Mouse (Mus musculus) CH12.LX (cell line): ENCODE results near the gene Nhlrc3. TPM values are rescaled to one million over a fixed set of nuclear protein-coding genes. Genes with fewer than 3 reads are reported as not detected.
A peak's percentile ranks its signal among the peaks of the same experiment; 100 is the strongest.

Experiments
- DNase-seq: peaks from one replicate; pipeline ENCODE4 v3.0.0-alpha.2; 2013; ENCODE audit errors: extremely low read depth
- H3K27ac ChIP-seq: 2 replicates; pipeline ENCODE4 v1.5.1; 2012; ENCODE audit warnings: low read depth, mild to moderate bottlenecking, control low read depth, moderate library complexity; ENCODE audit not compliant: insufficient read depth
- H3K27me3 ChIP-seq: replicated peaks from 2 replicates; pipeline ENCODE3; 2012; ENCODE audit warnings: inconsistent platforms
- H3K36me3 ChIP-seq, 2 experiments: replicated peaks in 1 of 2; 2 replicates each; pipeline versions ENCODE3 to v1.6.1; 2012; ENCODE audit warnings: inconsistent platforms in 1 of 2, low read length in 1 of 2, mild to moderate bottlenecking in 1 of 2, mixed read lengths in 1 of 2, moderate library complexity in 1 of 2; ENCODE audit not compliant: control insufficient read depth in 1 of 2, insufficient read depth in 1 of 2
- H3K4me1 ChIP-seq, 2 experiments: 2 replicates each; pipeline ENCODE4 v1.6.1; 2012; ENCODE audit warnings: inconsistent platforms in 1 of 2, moderate library complexity in 1 of 2; ENCODE audit not compliant: insufficient read depth in 2 of 2, control insufficient read depth in 1 of 2
- H3K4me2 ChIP-seq: 2 replicates; pipeline ENCODE4 v1.6.1; 2012; ENCODE audit warnings: low read depth, mild to moderate bottlenecking, control low read depth; ENCODE audit not compliant: poor library complexity, insufficient read depth, severe bottlenecking
- H3K4me3 ChIP-seq, 3 experiments: fragments of 150-350 bp in 1 of 3; sonication (generic) in 1 of 3; replicated peaks in 1 of 3; 2 replicates each; pipeline versions ENCODE3 to v1.5.1; 2011 to 2012; ENCODE audit warnings: low read depth in 2 of 3, low read length in 2 of 3, mild to moderate bottlenecking in 2 of 3, moderate library complexity in 2 of 3, control low read depth in 1 of 3, improper control_type of control experiment in 1 of 3, inconsistent platforms in 1 of 3, mixed read lengths in 1 of 3; ENCODE audit not compliant: poor library complexity in 1 of 3
- H3K79me2 ChIP-seq: replicated peaks from 2 replicates; pipeline ENCODE4 v1.6.1; 2012; ENCODE audit warnings: mild to moderate bottlenecking, moderate library complexity; ENCODE audit not compliant: control insufficient read depth, poor library complexity, insufficient read depth, severe bottlenecking; ENCODE audit errors: extremely low read depth
- H3K9ac ChIP-seq: 2 replicates; pipeline ENCODE4 v1.6.1; 2012; ENCODE audit warnings: low read depth, mild to moderate bottlenecking, control low read depth, moderate library complexity; ENCODE audit not compliant: insufficient read depth
- H3K9me3 ChIP-seq: replicated peaks from 2 replicates; pipeline ENCODE3; 2012; ENCODE audit warnings: low read length, inconsistent platforms, mixed read lengths
- BHLHE40 ChIP-seq: IDR thresholded peaks from 2 replicates; pipeline ENCODE4 v1.6.1; 2011; ENCODE audit warnings: mild to moderate bottlenecking, low read depth, low read length, improper control_type of control experiment
- CTCF ChIP-seq, 2 experiments: IDR thresholded peaks in 1 of 2; conservative IDR thresholded peaks in 1 of 2; 2 replicates each; pipeline ENCODE4 v1.5.1; 2011 to 2012; ENCODE audit warnings: low read depth in 2 of 2, low read length in 2 of 2, improper control_type of control experiment in 1 of 2, inconsistent platforms in 1 of 2, mild to moderate bottlenecking in 1 of 2, moderate library complexity in 1 of 2
- ELF1 ChIP-seq: IDR thresholded peaks from 2 replicates; pipeline ENCODE4 v1.6.1; 2014; ENCODE audit warnings: low read depth, mild to moderate bottlenecking, inconsistent platforms, low read length, improper control_type of control experiment
- EP300 ChIP-seq: IDR thresholded peaks from 2 replicates; pipeline ENCODE4 v1.6.1; 2011; ENCODE audit warnings: low read length, improper control_type of control experiment
- GABPA ChIP-seq: IDR thresholded peaks from 2 replicates; pipeline ENCODE4 v1.6.1; 2012; ENCODE audit warnings: low read depth, low read length, improper control_type of control experiment, inconsistent platforms; ENCODE audit not compliant: insufficient replicate concordance
- IRF4 ChIP-seq: IDR thresholded peaks from 2 replicates; pipeline ENCODE4 v1.6.1; 2014; ENCODE audit warnings: low read depth, mild to moderate bottlenecking, inconsistent platforms, low read length, improper control_type of control experiment
- MAX ChIP-seq: IDR thresholded peaks from 2 replicates; pipeline ENCODE4 v1.6.1; 2011; ENCODE audit warnings: low read length, improper control_type of control experiment
- MAZ ChIP-seq: IDR thresholded peaks from 2 replicates; pipeline ENCODE4 v1.6.1; 2012; ENCODE audit warnings: low read depth, mild to moderate bottlenecking, inconsistent platforms, low read length, improper control_type of control experiment, moderate library complexity
- MXI1 ChIP-seq: IDR thresholded peaks from 2 replicates; pipeline ENCODE4 v1.6.1; 2011; ENCODE audit warnings: mild to moderate bottlenecking, low read depth, low read length, improper control_type of control experiment
- PAX5 ChIP-seq: IDR thresholded peaks from 2 replicates; pipeline ENCODE4 v1.6.1; 2012; ENCODE audit warnings: low read length, inconsistent platforms, mixed read lengths
- POLR2A ChIP-seq: IDR thresholded peaks from 2 replicates; pipeline ENCODE4 v1.6.1; 2011; ENCODE audit warnings: low read depth, mild to moderate bottlenecking, improper control_type of control experiment, low read length
- SMC3 ChIP-seq: IDR thresholded peaks from 2 replicates; pipeline ENCODE4 v1.6.1; 2011; ENCODE audit warnings: low read depth, low read length, improper control_type of control experiment
- TBP ChIP-seq: conservative IDR thresholded peaks from 2 replicates; pipeline ENCODE4 v1.6.1; 2011; ENCODE audit warnings: low read depth, low read length, improper control_type of control experiment
- UBTF ChIP-seq: IDR thresholded peaks from 2 replicates; pipeline ENCODE4 v1.6.1; 2012; ENCODE audit warnings: low read depth, mild to moderate bottlenecking, inconsistent platforms, low read length, improper control_type of control experiment, moderate library complexity
- ZC3H11A ChIP-seq: IDR thresholded peaks from 2 replicates; pipeline ENCODE4 v1.6.1; 2012; ENCODE audit warnings: low read depth, mild to moderate bottlenecking, inconsistent platforms, low read length, improper control_type of control experiment
- ZKSCAN1 ChIP-seq: IDR thresholded peaks from 2 replicates; pipeline ENCODE4 v1.6.1; 2012; ENCODE audit warnings: low read depth, inconsistent platforms, low read length, improper control_type of control experiment, borderline replicate concordance
- ZNF384 ChIP-seq: IDR thresholded peaks from 2 replicates; pipeline ENCODE4 v1.6.1; 2012; ENCODE audit warnings: low read depth, low read length, improper control_type of control experiment, inconsistent platforms
- dilution Hi-C: fragments of 300-500 bp; cut with MboI; formaldehyde crosslinking; loops from 2 replicates; pipeline ENCODE4 v1.14.3; 2020; ENCODE audit warnings: low sequenced_read_pairs; ENCODE audit not compliant: extremely low pct_unique_long_range_greater_than_20kb, extremely low pct_ligation_motif_present
- in situ Hi-C: fragments of 300-500 bp; cut with MboI; formaldehyde crosslinking; loops from 3 replicates; pipeline ENCODE4 v1.14.3; 2019; ENCODE audit warnings: low sequenced_read_pairs, low pct_ligation_motif_present, low pct_unique_long_range_greater_than_20kb, mixed read lengths
- polyA plus RNA-seq: library from polyadenylated mRNA; unstranded; fragments of >175 nt; gene quantifications from 2 replicates; pipeline ENCODE4 v1.2.1, GENCODE M21; 2012; ENCODE audit warnings: low read depth; ENCODE audit not compliant: insufficient read length
- total RNA-seq, 2 experiments: library from RNA; depleted of rRNA; stranded (reverse); fragments of 300-350 nt in 1 of 2; fragments of >200 nt in 1 of 2; gene quantifications; 2 replicates each; pipeline ENCODE4 v1.2.3; 2012 to 2014

Nhlrc3 gene
- total and polyA plus RNA-seq, 3 experiments = 5.8 to 7.9 (median 7.2) TPM

DNA sequence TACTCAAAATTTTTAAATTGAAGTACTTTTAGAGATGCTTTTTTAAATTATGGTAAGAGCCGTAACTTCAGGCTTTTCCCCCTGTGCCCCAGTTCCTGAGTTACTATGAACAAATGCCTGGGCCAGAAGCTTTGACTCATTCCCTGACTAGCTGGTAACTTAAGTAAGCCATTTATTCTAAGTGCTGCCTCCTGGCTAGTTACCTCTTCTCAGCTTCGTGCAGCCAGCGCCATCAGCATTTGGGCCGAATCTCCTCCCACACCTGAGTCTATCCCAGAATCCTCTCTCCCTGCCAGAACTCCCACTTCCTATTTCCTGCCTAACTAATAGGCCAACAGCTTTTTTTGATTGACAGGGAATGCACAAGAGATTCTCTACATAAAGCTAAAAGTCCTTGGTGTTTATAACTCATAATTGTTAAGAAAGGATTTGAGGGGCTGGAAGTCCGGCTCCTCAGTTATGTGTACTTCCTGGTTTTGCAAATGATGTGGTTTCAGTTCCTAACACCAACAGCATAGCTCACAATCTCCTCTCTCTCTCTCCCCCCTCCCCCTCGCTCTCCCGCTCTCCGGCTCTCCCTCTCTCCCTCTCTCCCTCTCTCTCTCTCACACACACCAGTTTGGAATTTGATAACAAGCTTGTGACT lies 20.4 kb upstream of the Nhlrc3 start:
- 0 out of 2 replicates have a peak, but pooled peaks have one; percentile 12 for TF ChIP-seq IRF4
- TF ChIP-seq ELF1 = peak; percentile 59; the same call in 1 of the 2 replicates
- TF ChIP-seq SMC3 = no peak
- no peak for TF ChIP-seq BHLHE40
- no peak for TF ChIP-seq EP300
- no peak for TF ChIP-seq TBP
- H3K27me3 ChIP-seq = no peaks in the 10 kb centered on the region
- in situ Hi-C loops (no loop called here), dilution Hi-C loops (no loop called here)
- DNase-seq = peak; percentile 29
- no peak overlapping the region for H3K4me3 ChIP-seq
- H3K4me1 ChIP-seq = peaks cover 0 to 9% of the 10 kb centered on the region in 2 experiments; a peak in 3 of 4 replicates
- no peaks in the 10 kb centered on the region for H3K79me2 ChIP-seq
- peaks cover 21 to 39% of the 10 kb centered on the region in 2 experiments for H3K36me3 ChIP-seq
- 0 out of 2 replicates have a peak overlapping the region, but pooled peaks have one; percentile 5 for H3K4me2 ChIP-seq
- no peak overlapping the region for H3K27ac ChIP-seq
- no peak overlapping the region for H3K9ac ChIP-seq
- no peaks in the 10 kb centered on the region for H3K9me3 ChIP-seq

DNA sequence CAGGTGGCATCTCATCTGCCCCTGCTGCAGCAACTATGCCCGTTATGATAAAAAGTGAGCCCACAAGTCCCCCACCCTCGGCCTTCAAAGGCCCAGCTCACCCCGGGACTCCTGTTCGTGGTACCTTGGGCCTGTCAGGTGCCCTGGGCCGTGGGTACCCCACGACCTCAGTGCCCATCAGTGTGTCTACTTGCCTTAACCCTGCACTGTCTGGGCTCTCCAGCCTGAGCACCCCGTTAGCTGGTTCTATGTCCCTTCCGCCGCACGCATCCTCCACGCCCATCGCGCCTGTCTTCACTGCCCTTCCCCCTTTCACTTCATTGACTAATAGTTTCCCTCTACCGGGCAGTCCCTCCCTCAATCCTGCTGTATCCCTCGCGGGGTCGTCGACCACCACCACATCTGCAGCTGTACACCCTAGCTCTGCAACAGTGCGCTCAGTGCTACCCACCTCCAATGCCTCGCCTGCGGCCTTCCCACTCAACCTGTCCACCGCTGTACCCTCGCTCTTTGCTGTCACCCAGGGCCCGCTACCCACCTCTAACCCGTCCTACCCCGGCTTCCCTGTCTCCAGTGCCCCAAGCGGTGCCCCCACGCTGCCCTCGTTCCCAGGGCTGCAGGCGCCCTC lies 15.4 kb upstream of the Nhlrc3 start:
- Histone ChIP-seq H3K9me3 (no peaks in the 10 kb centered on the region), H3K36me3 (peaks cover 60 to 84% of the 10 kb centered on the region in 2 experiments), H3K79me2 (no peaks in the 10 kb centered on the region), H3K27me3 (no peaks in the 10 kb centered on the region), H3K9ac (no peak overlapping the region), H3K4me3 (no peak overlapping the region), H3K4me2 (no peak overlapping the region), H3K4me1 (peaks cover 0 to 4% of the 10 kb centered on the region in 2 experiments; a peak in 3 of 4 replicates), H3K27ac (no peak overlapping the region)
- in situ Hi-C loops = no loop called here
- dilution Hi-C loops = no loop called here
- DNase-seq = no peak
- TF ChIP-seq POLR2A = no peak
- TF ChIP-seq GABPA = no peak
- TF ChIP-seq PAX5 = no peak
- no peak for TF ChIP-seq MXI1
- no peak for TF ChIP-seq MAX
- TF ChIP-seq ZKSCAN1 = no peak
- no peak for TF ChIP-seq MAZ
- TF ChIP-seq UBTF = no peak
- TF ChIP-seq ZNF384 = no peak
- no peak for TF ChIP-seq CTCF (conservative IDR thresholded peaks at IDR 0.05 in 1 of 2, IDR thresholded peaks at IDR 0.05 in 1 of 2; ENCODE audit: low read depth in 2 of 2, low read length in 2 of 2)
- no peak for TF ChIP-seq ZC3H11A
